Mouse (Mus musculus) Muller cell, postnatal 12 days (primary cell): ENCODE measurements around the gene Afmid.
A peak's percentile ranks its signal among the peaks of the same experiment; 100 is the strongest.

Experiments
- DNase-seq: peaks from one replicate; pipeline ENCODE4 v3.0.0-alpha.2; 2015; ENCODE audit errors: inconsistent ontology term

The Afmid gene

DNA sequence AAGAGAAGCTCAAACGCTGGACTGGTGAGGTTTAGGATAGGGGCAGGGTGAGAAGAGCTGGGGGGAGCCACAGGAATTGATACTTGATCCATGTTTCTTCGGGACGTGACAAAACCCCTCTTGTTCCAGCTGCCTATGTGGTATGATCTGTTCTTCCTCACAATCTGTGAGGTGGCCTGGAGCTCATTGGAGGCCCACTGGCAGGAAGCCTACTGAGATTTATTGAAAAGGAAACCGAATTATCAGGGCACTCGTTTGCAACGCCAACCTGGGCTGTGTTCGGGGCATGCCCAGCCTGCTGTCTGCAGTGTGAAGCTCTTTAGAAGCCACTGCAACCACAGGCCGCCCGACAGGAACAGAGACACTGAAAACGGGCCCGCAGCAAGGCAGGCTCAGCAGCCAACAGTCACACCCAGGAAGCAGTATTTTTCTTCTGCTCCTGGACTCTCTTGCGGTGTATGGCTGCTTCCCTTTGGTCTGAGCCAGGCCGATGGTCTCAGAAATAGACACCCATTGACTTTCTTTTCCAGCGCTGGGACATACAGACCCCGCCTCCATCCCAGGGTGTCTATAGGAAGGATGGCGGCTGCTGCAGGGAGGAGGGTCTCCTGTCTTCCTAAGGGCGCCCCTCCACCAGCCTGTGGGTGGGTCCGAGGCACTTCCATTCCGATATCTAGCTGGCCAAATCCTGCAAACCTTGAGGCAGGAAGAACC lies 22.7 kb downstream of the Afmid start:
- no peak for DNase-seq

DNA sequence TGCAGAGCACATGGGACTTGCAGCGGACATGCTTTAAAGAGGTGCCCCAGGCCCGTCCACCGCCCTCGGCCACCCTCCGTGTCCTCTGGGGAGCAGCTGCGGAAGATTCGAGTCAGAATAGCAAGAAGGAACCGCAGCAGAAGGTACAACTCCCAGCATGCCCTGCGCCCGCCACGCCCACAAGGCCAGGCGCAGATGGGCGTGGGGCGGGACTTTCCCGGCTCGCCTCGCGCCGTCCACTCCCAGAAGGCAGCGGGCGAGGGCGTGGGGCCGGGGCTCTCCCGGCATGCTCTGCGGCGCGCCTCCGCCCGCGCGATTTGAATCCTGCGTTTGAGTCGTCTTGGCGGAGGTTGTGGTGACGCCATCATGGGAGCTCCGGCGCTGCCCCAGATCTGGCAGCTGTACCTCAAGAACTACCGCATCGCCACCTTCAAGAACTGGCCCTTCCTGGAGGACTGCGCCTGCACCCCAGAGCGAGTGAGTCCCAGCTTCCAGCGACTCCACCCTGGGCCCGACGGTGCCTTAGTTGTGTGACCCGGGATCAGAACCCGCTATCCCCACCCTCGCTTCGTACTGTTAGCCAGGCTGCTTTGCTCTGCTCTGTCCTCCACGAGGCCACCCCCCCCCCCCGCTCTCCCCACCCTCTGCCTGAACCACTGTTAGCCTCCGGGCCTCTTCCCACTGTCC lies 23.4 kb downstream of the Afmid start, which contains the start of gene Birc5:
Birc5 (plus strand) TSS at position 267 of the 687 bp plus-strand sequence.
- peak; percentile 98 for DNase-seq

GRCm38 (mm10) chr11:117852875-117853274 lies 27.2 kb downstream of the Afmid start:
- no peak for DNase-seq

GRCm38 (mm10) chr11:117854241-117854640 lies 28.5 kb downstream of the Afmid start:
- DNase-seq: no peak

GRCm38 (mm10) chr11:117855360-117855759 lies 29.6 kb downstream of the Afmid start:
- no peak for DNase-seq

DNA sequence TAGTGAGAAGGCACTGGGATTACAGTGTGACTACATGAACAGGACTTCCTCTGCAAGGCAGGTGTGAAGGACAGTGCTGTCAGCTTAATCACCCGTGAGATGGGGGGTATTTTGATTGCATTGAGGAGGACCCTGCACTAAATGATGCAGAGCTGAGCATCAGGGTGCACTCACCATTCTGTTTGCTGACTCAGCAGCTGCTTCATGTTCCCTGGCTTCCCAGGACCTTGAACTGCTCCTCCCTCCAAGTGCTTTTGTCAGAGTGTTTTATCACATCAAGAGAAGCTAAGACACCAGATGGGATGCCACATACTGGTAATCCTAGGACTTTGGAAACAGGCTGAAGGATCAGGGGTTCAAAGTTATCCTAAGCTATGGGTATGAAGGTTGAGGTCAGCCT lies 30.3 kb downstream of the Afmid start:
- DNase-seq: no peak

GRCm38 (mm10) chr11:117857462-117857861 lies 31.7 kb downstream of the Afmid start:
- DNase-seq: no peak

GRCm38 (mm10) chr11:117858392-117858791 lies 32.7 kb downstream of the Afmid start:
- DNase-seq: peak; percentile 69

DNA sequence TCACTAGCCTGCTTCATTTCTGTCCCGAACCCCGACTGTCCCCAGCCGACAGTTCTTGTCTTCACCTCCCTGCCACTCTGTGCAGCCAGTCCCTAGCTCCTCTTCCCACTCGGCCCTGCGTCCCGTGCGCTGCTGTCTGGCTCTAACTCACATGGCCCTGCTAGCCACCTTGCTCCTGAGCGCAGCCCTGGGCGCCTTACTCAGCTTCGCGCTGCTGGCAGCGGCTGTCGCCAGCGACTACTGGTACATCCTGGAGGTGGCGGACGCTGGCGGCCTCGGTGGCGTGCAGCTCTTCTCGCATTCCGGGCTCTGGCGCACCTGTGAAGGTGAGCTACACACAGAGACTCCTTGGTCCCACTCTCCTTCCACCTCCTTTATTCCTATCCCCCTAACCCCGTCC lies 34.9 kb downstream of the Afmid start, which contains the start of gene Tmem235:
Tmem235 (plus strand) TSS at position 152 of the 400 bp plus-strand sequence.
- DNase-seq: no peak

DNA sequence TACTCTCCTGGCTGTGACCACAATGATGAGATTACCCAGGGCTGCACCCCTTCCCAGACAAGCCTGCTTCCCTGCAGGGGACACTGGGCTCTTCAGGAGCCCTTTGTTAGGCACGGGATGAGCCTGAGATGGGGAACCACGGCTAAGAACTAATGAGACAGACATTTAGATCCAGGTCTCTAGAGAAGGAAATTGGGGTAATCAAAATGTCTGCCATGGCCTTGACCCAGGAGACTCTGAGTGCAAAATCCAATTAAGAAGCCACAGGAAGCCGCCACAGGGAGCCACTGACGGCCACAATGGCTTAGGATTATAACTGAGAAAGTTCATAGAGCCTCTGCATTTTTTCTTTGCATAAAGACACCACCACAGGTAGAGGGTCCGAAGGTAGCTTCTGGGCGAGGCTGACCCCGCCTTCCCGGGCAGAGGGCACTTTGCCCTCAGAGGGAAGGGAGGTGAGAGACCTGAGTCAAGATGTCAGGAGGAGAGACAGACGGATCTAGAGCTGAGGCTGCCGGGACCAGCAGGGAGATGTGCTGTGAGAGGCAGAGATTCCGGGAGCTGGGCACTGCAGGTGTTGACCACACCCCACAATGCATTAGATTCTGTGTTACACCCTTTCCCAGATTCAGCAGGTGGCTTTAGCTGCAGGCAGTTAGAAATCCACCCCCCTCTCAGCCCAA lies 37.6 kb downstream of the Afmid start:
- DNase-seq: no peak

DNA sequence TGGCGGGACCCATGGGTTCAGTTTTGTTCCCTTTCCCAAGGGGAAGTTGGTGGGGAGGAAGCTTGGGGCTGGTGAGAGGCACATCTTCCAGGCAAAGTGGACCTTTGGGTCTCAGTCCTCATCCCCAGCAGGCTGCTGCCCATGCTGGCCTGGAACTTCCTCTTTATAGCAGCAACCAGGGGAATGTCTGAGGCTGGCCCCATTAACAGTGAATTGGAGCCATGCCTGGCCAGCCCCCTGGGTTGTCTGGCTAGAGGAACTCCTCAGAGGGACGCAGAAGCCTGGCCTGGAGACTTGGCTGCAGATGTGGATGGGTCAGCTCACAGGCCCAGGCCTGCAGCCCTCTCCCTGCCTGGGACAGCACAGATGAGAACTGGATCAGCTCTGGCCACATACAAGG lies 39.1 kb downstream of the Afmid start:
- DNase-seq: no peak

GRCm38 (mm10) chr11:117865988-117866387 lies 40.3 kb downstream of the Afmid start:
- DNase-seq: no peak

- DNase-seq: peak; percentile 63
Observed at GRCm38 (mm10) chr11:117870688-117871365, 45.1 kb downstream of the Afmid start.

DNA sequence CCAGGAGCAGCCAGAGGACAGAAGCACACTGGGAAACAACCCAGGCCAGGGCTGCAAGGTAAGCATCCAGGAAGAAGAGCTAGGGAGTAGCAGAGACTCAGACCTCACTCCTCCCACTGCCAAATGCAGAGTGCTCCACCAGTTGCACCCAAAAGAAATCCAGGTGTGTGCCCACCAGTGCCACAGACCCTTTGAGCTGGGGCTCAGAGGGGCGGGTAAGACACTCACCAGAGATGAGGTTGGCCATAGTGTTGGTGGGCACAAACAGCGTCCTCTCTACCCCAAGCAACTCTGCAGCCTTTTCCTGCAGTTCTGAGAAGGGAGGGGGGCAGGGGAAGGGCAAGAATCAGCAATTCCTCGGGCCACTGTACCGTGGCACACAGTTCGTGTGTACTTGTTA lies 45.7 kb downstream of the Afmid start:
- DNase-seq: no peak

DNA sequence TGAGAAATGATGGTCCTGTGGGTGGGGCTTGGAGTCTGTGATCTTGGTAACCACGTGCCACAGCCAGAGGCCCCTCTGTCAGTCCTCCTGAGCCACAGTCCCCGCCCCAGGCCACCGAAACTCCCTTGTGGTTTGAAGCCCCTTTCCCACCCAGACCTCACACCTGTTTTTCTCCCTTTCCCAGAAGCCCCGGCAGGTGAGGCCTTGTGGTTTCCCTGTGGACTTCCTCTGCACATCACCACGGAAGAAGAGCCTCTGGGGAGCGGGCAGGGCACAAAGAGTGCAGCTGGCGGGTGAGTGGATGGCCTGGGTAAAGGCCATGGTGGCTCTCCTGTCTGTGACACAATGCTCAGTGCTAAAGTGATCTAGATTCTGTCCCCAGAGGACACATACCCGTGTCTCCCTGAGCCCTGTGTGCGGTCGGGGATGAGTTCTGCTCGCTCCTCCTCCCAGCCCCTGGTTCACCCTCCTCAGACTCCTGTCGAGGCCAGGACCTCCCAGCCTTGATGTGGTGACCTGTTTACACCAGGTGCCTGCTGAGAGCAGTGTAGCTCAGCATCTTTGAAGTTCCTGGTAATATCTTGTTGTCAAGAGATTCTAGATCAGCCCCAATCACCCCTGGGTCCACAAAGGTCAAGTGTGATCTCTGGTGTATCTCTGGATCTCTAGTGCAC lies 46.3 kb downstream of the Afmid start:
- no peak for DNase-seq

- peak; percentile 78 for DNase-seq
Observed at GRCm38 (mm10) chr11:117872861-117873608, 47.3 kb downstream of the Afmid start, which contains the start of gene Tha1. Gene Tha1, minus strand, starts transcription at chr11:117873481.

DNA sequence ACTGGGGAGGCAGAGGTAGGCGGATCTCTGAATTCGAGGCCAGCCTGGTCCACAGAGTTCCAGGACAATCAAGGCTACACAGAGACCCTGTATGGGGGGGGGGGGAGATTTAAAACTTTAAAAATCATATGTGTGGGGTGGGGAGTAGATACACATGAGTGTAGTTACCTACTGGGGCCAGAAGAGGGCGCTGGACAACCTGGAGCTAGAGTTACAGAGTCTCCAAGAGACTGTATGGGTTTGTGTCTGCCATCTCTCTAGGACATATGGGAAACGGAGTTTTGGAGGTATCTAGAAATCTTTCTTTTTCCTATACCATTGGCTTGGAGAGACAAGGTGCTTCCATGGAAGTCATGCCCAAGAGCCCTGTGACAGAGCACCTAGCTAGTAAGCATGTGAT lies 48.7 kb downstream of the Afmid start:
- DNase-seq: no peak

GRCm38 (mm10) chr11:117875681-117876080 lies 50.0 kb downstream of the Afmid start:
- DNase-seq: no peak

- no peak for DNase-seq
Observed at GRCm38 (mm10) chr11:117877917-117878745, 52.4 kb downstream of the Afmid start.

DNA sequence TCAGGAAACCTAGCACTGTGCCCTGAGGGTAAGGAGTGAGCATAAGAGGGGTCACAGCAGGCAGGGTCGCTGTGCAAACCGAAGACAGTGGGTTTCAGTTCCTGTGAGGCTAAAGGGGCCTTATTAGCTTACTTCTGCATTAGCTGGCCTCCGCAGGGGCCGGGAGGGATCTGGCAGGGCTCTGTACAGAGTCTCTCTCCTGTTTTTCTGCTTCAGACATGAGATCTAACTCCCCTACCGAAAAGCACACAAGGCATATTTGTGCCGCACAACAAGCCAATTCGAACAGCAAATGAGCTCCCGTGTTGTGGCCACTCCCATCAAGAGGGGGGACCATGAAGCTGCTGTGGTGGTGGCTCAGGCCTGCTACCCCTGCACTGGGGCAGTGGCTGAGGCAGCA lies 53.2 kb downstream of the Afmid start:
- DNase-seq: no peak
